Mouse (Mus musculus): ENCODE data around the gene Twistnb.

Twistnb gene

GRCm38 (mm10) chr12:33429387-33430160 lies at the start of gene Twistnb:
Gene Twistnb (plus strand): TSS chr12:33429635.
- in situ Hi-C loops (cut with MboI; ENCODE audit: unreplicated experiment in 2 of 2): loop anchor here in 1 of 2 experiments (25.0 kb wide), 1 partner anchor 1633 kb away; no protein-coding TSS in a partner anchor

GRCm38 (mm10) chr12:33388842-33389241 lies 40.6 kb upstream of the Twistnb start:
- in situ Hi-C loops (cut with MboI; ENCODE audit: unreplicated experiment in 2 of 2): loop anchor here (5.0 to 25.0 kb wide), 3 partner anchors 33 to 1548 kb away; no protein-coding TSS in a partner anchor

GRCm38 (mm10) chr12:33390844-33391560 lies 38.4 kb upstream of the Twistnb start:
- in situ Hi-C loops (cut with MboI; ENCODE audit: unreplicated experiment in 2 of 2): loop anchor here (5.0 to 25.0 kb wide), 3 partner anchors 1266 to 1801 kb away; no protein-coding TSS in a partner anchor

- in situ Hi-C loops (cut with MboI; ENCODE audit: unreplicated experiment in 2 of 2): loop anchor here (5.0 to 25.0 kb wide), 3 partner anchors 1262 to 1797 kb away; no protein-coding TSS in a partner anchor
Observed at GRCm38 (mm10) chr12:33394804-33395623, 34.4 kb upstream of the Twistnb start, which contains the start of gene Efcab10. Gene Efcab10 (plus strand): TSS chr12:33394854.

GRCm38 (mm10) chr12:33403265-33403693 lies 26.2 kb upstream of the Twistnb start:
- in situ Hi-C loops (cut with MboI; ENCODE audit: unreplicated experiment in 2 of 2): no loop called here

GRCm38 (mm10) chr12:33404996-33405395 lies 24.4 kb upstream of the Twistnb start:
- in situ Hi-C loops (cut with MboI; ENCODE audit: unreplicated experiment in 2 of 2): no loop called here

- in situ Hi-C loops (cut with MboI; ENCODE audit: unreplicated experiment in 2 of 2): no loop called here
Observed at GRCm38 (mm10) chr12:33405398-33406026, 23.9 kb upstream of the Twistnb start.

- in situ Hi-C loops (cut with MboI; ENCODE audit: unreplicated experiment in 2 of 2): no loop called here
Observed at GRCm38 (mm10) chr12:33411580-33412151, 17.8 kb upstream of the Twistnb start.

- in situ Hi-C loops (cut with MboI; ENCODE audit: unreplicated experiment in 2 of 2): loop anchor here in 1 of 2 experiments (5.0 kb wide), 2 partner anchors 37 to 397 kb away; no protein-coding TSS in a partner anchor
Observed at GRCm38 (mm10) chr12:33424329-33424728, 5.1 kb upstream of the Twistnb start.

- in situ Hi-C loops (cut with MboI; ENCODE audit: unreplicated experiment in 2 of 2): loop anchor here in 1 of 2 experiments (25.0 kb wide), 1 partner anchor 1635 kb away; no protein-coding TSS in a partner anchor
Observed at GRCm38 (mm10) chr12:33427293-33427692, 2.1 kb upstream of the Twistnb start.

GRCm38 (mm10) chr12:33427726-33428125 lies 1.7 kb upstream of the Twistnb start:
- in situ Hi-C loops (cut with MboI; ENCODE audit: unreplicated experiment in 2 of 2): loop anchor here in 1 of 2 experiments (25.0 kb wide), 1 partner anchor 1635 kb away; no protein-coding TSS in a partner anchor

- in situ Hi-C loops (cut with MboI; ENCODE audit: unreplicated experiment in 2 of 2): loop anchor here in 1 of 2 experiments (25.0 kb wide), 1 partner anchor 1628 kb away; no protein-coding TSS in a partner anchor
Observed at GRCm38 (mm10) chr12:33433812-33434211, 4.4 kb downstream of the Twistnb start.

- in situ Hi-C loops (cut with MboI; ENCODE audit: unreplicated experiment in 2 of 2): loop anchor here in 1 of 2 experiments (25.0 kb wide), 1 partner anchor 1628 kb away; no protein-coding TSS in a partner anchor
Observed at GRCm38 (mm10) chr12:33434758-33435157, 5.3 kb downstream of the Twistnb start.

- in situ Hi-C loops (cut with MboI; ENCODE audit: unreplicated experiment in 2 of 2): no loop called here
Observed at GRCm38 (mm10) chr12:33455418-33455817, 26.0 kb downstream of the Twistnb start.

GRCm38 (mm10) chr12:33456242-33456641 lies 26.8 kb downstream of the Twistnb start:
- in situ Hi-C loops (cut with MboI; ENCODE audit: unreplicated experiment in 2 of 2): no loop called here

GRCm38 (mm10) chr12:33480975-33481374 lies 51.5 kb downstream of the Twistnb start:
- in situ Hi-C loops (cut with MboI; ENCODE audit: unreplicated experiment in 2 of 2): loop anchor here in 1 of 2 experiments (5.0 kb wide), 1 partner anchor 1176 kb away; no protein-coding TSS in a partner anchor

GRCm38 (mm10) chr12:33482931-33483330 lies 53.5 kb downstream of the Twistnb start:
- in situ Hi-C loops (cut with MboI; ENCODE audit: unreplicated experiment in 2 of 2): loop anchor here in 1 of 2 experiments (5.0 kb wide), 1 partner anchor 1174 kb away; no protein-coding TSS in a partner anchor

Data from v-Abl transformed pro-B cells (cell line).